Mouse (Mus musculus) C2C12 (cell line): ENCODE data around the gene Fgfr1op2.

Experiments used
- CEBPB ChIP-seq: IDR thresholded peaks from one replicate; pipeline ENCODE4 v1.6.1; 2011; ENCODE audit warnings: low read depth, mild to moderate bottlenecking, control low read depth, moderate library complexity
- CTCF ChIP-seq: IDR thresholded peaks from one replicate; pipeline ENCODE4 v1.5.1; 2011; ENCODE audit not compliant: control insufficient read depth, insufficient read depth, insufficient read length
- FOSL1 ChIP-seq: IDR thresholded peaks from one replicate; pipeline ENCODE4 v1.8.0; 2011; ENCODE audit warnings: mild to moderate bottlenecking, low read length; ENCODE audit not compliant: poor library complexity, insufficient read depth, severe bottlenecking
- MAX ChIP-seq: IDR thresholded peaks from one replicate; pipeline ENCODE4 v1.6.1; 2011; ENCODE audit warnings: mild to moderate bottlenecking, control low read depth
- MYOD1 ChIP-seq: IDR thresholded peaks from one replicate; pipeline ENCODE4 v1.6.1; 2011; ENCODE audit warnings: low read depth; ENCODE audit not compliant: control insufficient read depth, insufficient read length
- MYOG ChIP-seq: IDR thresholded peaks from one replicate; pipeline ENCODE4 v1.6.1; 2011; ENCODE audit not compliant: control insufficient read depth, insufficient read length; ENCODE audit errors: extremely low read depth
- USF1 ChIP-seq: IDR thresholded peaks from one replicate; pipeline ENCODE4 v1.6.1; 2011; ENCODE audit warnings: low read depth, mild to moderate bottlenecking, control low read depth, moderate library complexity

- TF ChIP-seq CTCF (no peak), MYOD1 (no peak), MYOG (no peak), CEBPB (no peak), MAX (no peak), USF1 (no peak), FOSL1 (no peak)
These were observed 39.7 kb downstream of the Fgfr1op2 start for GRCm38 (mm10) chr6:146616670-146617069.
